In genomic region chr3:35822036-35822435, GRCm38 (mm10) we compare ENCODE assay signal across 28 mouse cellular contexts.
"Had no signal": no experiment of that assay in that cellular context is flagged by ENCODE, and none has a peak within 500 bp of the region (broad histone marks: within the 10 kb centered on the region; RNA-seq: fewer than 3 reads in every experiment).

No protein-coding gene starts in this region.

- H3K4me3 ChIP-seq: gastrocnemius, adult 2 months; heart, embryonic 10.5 days; heart, embryonic 12.5 days; hindbrain, embryonic 10.5 days; hindbrain, embryonic 12.5 days; intestine, embryonic 15.5 days; layer of hippocampus, adult 2 months; left cerebral cortex, adult 2 months; limb, embryonic 10.5 days; limb, embryonic 12.5 days; liver, embryonic 13.5 days; liver, embryonic 15.5 days had no signal

- H3K9ac ChIP-seq: heart, embryonic 12.5 days; hindbrain, embryonic 12.5 days; hindbrain, embryonic 14.5 days; intestine, embryonic 15.5 days; limb, embryonic 12.5 days; liver, embryonic 13.5 days; liver, embryonic 15.5 days had no signal

- DNase-seq: gastrocnemius, adult 2 months; gastrocnemius, postnatal 10 days; gastrocnemius, postnatal 25 days; heart, adult 18-20 months; heart, postnatal 10 days; heart, postnatal 4 days; kidney, adult 18-20 months; kidney, adult 8-10 months; kidney, postnatal 10 days; kidney, postnatal 25 days; kidney, postnatal 4 days; liver; liver, embryonic 13.5 days had no signal

- H3K4me1 ChIP-seq: heart, embryonic 10.5 days; hindbrain, embryonic 10.5 days; hindbrain, embryonic 12.5 days; intestine, embryonic 15.5 days; limb, embryonic 10.5 days; limb, embryonic 12.5 days; liver, embryonic 13.5 days; liver, embryonic 15.5 days had no signal

- ATAC-seq: hindbrain, embryonic 16.5 days; inflammation-experienced regulatory T-cells, adult 6 months; intestine, embryonic 15.5 days; intestine, postnatal 0 days had no signal

- H3K27me3 ChIP-seq: heart, embryonic 12.5 days; hindbrain, embryonic 12.5 days; intestine, embryonic 15.5 days; limb, embryonic 12.5 days; liver, embryonic 13.5 days; liver, embryonic 15.5 days had no signal

- H3K9me3 ChIP-seq: heart, embryonic 10.5 days; heart, embryonic 12.5 days; hindbrain, embryonic 10.5 days; hindbrain, embryonic 12.5 days; intestine, embryonic 15.5 days; limb, embryonic 10.5 days; limb, embryonic 12.5 days; liver, embryonic 13.5 days; liver, embryonic 15.5 days had no signal

- H3K4me2 ChIP-seq: heart, embryonic 12.5 days; hindbrain, embryonic 12.5 days; hindbrain, embryonic 14.5 days; intestine, embryonic 15.5 days; limb, embryonic 12.5 days; liver, embryonic 11.5 days; liver, embryonic 13.5 days; liver, embryonic 15.5 days had no signal

- H3K27ac ChIP-seq: gastrocnemius, adult 2 months; heart, embryonic 10.5 days; hindbrain, embryonic 10.5 days; hindbrain, embryonic 12.5 days; hindbrain, embryonic 14.5 days; intestine, embryonic 15.5 days; layer of hippocampus, adult 2 months; left cerebral cortex, adult 2 months; limb, embryonic 10.5 days; limb, embryonic 12.5 days; liver, embryonic 13.5 days; liver, embryonic 15.5 days had no signal
